Mouse (Mus musculus): ENCODE data around the gene Ripk3.

DNA sequence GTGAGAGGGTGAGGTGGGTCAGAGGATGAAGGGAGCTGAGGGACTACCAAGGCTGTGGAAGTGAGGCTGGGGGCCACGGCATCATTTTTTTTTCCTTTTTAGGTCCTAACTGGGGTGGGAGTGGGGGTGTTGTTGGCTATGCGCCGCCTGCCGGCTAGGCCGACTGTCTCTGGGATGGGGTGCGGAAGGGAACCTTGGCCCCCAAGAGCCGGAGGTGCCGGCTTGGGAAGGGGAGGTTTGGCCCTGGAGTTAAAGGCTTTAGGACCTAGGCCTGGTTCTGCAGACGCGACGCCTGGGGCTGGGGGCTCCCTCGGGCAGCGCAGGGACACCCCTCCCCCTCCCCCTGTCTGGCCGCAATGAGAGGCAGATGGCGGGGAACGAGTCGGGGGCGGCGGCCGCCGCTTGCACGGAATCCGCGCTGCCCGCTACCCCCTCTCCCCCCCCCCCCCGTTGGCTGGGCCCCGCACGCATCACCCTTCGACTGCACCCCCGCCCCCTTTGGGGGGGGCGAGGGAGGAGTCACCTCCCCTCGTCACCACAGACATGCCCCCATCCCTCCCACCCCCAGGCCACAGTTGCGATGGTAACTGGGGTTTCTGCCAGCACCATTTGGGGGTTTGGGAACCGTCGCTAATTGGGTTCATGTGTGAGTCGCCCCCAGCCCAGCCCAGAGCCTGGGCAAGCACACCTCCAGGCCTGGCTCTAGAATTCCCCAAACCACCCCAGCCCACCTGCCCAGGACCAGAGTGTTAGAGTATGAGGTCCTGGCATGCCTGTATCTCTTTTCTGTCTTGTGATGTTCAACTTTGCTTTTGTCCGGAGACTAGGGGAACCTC, 36.8 kb upstream of the Ripk3 start:
- TF ChIP-seq CTCF (IDR thresholded peaks at IDR 0.05; ENCODE audit: extremely low read depth, insufficient read depth, insufficient read length, insufficient replicate concordance) (no peak), POLR2A (IDR thresholded peaks at IDR 0.05; ENCODE audit: low read depth, low read length) (no peak)

Data from spleen, adult 2 months (tissue).